Mouse (Mus musculus): ENCODE results near the gene Mfsd14b. TPM values are rescaled to one million over a fixed set of nuclear protein-coding genes. Genes with fewer than 3 reads are reported as not detected.

The Mfsd14b gene
- 7.3 TPM for polyA plus RNA-seq (2012; fragmentation: generic; extraction: Trizol)
- long read RNA-seq, experiment 1, transcript Mfsd14b-203 (12 exons, 3,832 nt): major isoform, 24 of 33 reads
- long read RNA-seq, experiment 1, partial matches to known transcripts: 2 of 33 reads
- long read RNA-seq, experiment 1, other reads (novel, unspliced or antisense): 7 of 33 reads
- long read RNA-seq, experiment 2, transcript Mfsd14b-203 (12 exons, 3,832 nt): major isoform, 415 of 450 reads
- long read RNA-seq, experiment 2, partial matches to known transcripts: 4 of 450 reads
- long read RNA-seq, experiment 2, other reads (novel, unspliced or antisense): 30 of 450 reads

DNA sequence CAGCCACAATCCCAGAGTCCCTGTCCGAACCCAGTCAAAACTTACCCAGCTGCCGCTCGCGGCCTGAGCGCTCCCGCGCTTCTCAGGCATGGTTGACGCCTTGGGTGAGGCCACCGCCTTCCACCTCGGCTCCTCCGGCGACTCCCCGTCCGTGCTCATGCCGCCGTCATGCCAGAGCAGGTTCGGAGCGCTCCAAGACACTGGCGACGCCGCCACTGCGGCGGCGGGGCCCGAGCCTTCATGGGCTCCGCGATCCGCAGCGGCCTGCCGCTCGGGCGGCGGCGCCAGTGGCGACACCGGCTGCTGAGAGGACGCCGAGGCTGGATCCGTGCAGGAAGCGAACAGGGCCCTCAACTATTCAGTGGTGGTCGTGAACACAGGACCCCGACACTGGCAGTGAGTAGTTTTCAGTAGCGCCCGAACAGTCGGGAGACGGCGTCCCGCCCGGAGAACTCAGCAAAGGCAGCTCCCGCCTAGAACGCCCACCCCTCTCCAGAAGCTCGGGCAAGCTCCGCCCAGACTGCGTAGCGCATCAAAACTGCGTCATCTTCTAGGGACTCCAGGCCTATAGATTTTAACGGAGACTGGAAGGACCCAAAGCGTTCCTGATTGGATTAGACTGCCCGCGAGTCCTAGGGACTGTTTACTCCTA, at the start of gene Mfsd14b:
TSS of gene Mfsd14b (minus strand) at position 517 of the 652 bp plus-strand sequence.
- TF ChIP-seq CEBPB (IDR thresholded peaks at IDR 0.05; ENCODE audit: low read depth) (no peak), FOSL1 (IDR thresholded peaks at IDR 0.05; ENCODE audit: insufficient read depth, low read length, poor library complexity, severe bottlenecking) (no peak), CTCF (IDR thresholded peaks at IDR 0.05; ENCODE audit: control insufficient read depth, insufficient read depth, insufficient read length) (no peak), MYOG (IDR thresholded peaks at IDR 0.05; ENCODE audit: control insufficient read depth, extremely low read depth, insufficient read length) (no peak), MAX (IDR thresholded peaks at IDR 0.05) (peak; percentile 27), USF1 (IDR thresholded peaks at IDR 0.05; ENCODE audit: low read depth) (no peak), MYOD1 (IDR thresholded peaks at IDR 0.05; ENCODE audit: control insufficient read depth, insufficient read length, low read depth) (no peak)
- Histone ChIP-seq H3K36me3 (ENCODE audit: control insufficient read depth, insufficient read depth) (no peaks in the 10 kb centered on the region), H3ac (ENCODE audit: control insufficient read depth, insufficient read length, low read depth) (peak within 1 kb of the TSS; percentile 86), H3K4me3 (ENCODE audit: insufficient read depth, poor library complexity, severe bottlenecking) (peak within 1 kb of the TSS; percentile 69), H3K79me2 (ENCODE audit: control insufficient read depth, insufficient read depth) (peaks cover 47% of the 10 kb centered on the region), H3K27me3 (ENCODE audit: control insufficient read depth, insufficient read depth, insufficient read length) (no peaks in the 10 kb centered on the region), H3K79me3 (ENCODE audit: low read depth) (peaks cover 40% of the 10 kb centered on the region)

DNA sequence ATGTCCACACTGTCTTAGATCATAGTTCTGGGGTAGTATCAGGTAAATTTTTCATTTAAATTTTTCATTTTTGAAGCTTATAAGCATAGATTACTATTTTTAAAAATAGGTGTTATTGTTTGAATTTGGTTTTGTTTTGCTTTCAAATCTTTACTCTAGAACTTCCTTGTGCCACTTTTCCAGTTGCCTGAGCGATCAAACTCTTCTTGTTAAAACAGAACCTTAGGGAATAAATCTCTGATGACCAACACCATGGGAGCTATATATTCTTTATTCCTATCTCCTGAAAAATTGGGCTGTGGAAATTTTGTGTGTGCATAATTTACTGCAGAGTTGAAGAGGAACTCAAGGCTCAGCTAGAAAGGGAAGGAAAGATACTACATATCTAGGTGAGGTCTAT, 37.2 kb upstream of the Mfsd14b start, which contains the start of gene Olfr466:
TSS of gene Olfr466 (plus strand) at position 301 of the 400 bp plus-strand sequence.
- Histone ChIP-seq H3K36me3 (ENCODE audit: control insufficient read depth, insufficient read depth) (no peaks in the 10 kb centered on the region), H3K79me3 (ENCODE audit: low read depth) (no peaks in the 10 kb centered on the region), H3K79me2 (ENCODE audit: control insufficient read depth, insufficient read depth) (no peaks in the 10 kb centered on the region), H3K27me3 (ENCODE audit: control insufficient read depth, insufficient read depth, insufficient read length) (no peaks in the 10 kb centered on the region), H3ac (ENCODE audit: control insufficient read depth, insufficient read length, low read depth) (no peak within 1 kb of the TSS), H3K4me3 (ENCODE audit: insufficient read depth, poor library complexity, severe bottlenecking) (no peak within 1 kb of the TSS)
- no peak for TF ChIP-seq MYOG (IDR thresholded peaks at IDR 0.05; ENCODE audit: control insufficient read depth, extremely low read depth, insufficient read length)
- TF ChIP-seq FOSL1 (IDR thresholded peaks at IDR 0.05; ENCODE audit: insufficient read depth, low read length, poor library complexity, severe bottlenecking): no peak
- no peak for TF ChIP-seq MAX (IDR thresholded peaks at IDR 0.05)
- TF ChIP-seq MYOD1 (IDR thresholded peaks at IDR 0.05; ENCODE audit: control insufficient read depth, insufficient read length, low read depth): no peak
- TF ChIP-seq USF1 (IDR thresholded peaks at IDR 0.05; ENCODE audit: low read depth): no peak
- TF ChIP-seq CTCF (IDR thresholded peaks at IDR 0.05; ENCODE audit: control insufficient read depth, insufficient read depth, insufficient read length): no peak

DNA sequence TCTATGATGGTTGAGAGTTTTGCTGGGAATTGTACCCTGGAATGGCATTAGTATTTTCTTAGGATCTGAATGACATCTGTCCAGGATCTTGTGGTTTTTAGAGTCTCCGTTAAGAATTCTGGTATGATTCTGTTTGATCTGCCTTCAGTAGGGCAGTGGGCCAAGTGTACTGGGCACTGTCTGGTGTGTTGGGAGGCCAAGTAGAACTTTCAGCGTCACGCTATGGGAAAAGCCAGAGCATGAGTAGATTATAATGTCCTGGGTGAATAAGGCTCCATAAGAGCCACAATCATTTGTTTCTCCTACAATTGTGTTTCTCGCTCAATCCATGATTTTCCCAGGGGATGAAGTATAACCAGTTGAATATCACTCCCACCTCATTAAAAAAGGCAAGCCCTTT, 25.0 kb upstream of the Mfsd14b start, which contains the start of gene Olfr465-ps1:
TSS of gene Olfr465-ps1 (plus strand) at position 301 of the 400 bp plus-strand sequence.
- H3K79me3 ChIP-seq (ENCODE audit: low read depth): no peaks in the 10 kb centered on the region
- no peak within 1 kb of the TSS for H3ac ChIP-seq (ENCODE audit: control insufficient read depth, insufficient read length, low read depth)
- TF ChIP-seq CTCF (IDR thresholded peaks at IDR 0.05; ENCODE audit: control insufficient read depth, insufficient read depth, insufficient read length) (no peak), MYOG (IDR thresholded peaks at IDR 0.05; ENCODE audit: control insufficient read depth, extremely low read depth, insufficient read length) (no peak), CEBPB (IDR thresholded peaks at IDR 0.05; ENCODE audit: low read depth) (no peak)
- H3K79me2 ChIP-seq (ENCODE audit: control insufficient read depth, insufficient read depth): no peaks in the 10 kb centered on the region
- H3K36me3 ChIP-seq (ENCODE audit: control insufficient read depth, insufficient read depth): no peaks in the 10 kb centered on the region
- no peaks in the 10 kb centered on the region for H3K27me3 ChIP-seq (ENCODE audit: control insufficient read depth, insufficient read depth, insufficient read length)
- no peak within 1 kb of the TSS for H3K4me3 ChIP-seq (ENCODE audit: insufficient read depth, poor library complexity, severe bottlenecking)

DNA sequence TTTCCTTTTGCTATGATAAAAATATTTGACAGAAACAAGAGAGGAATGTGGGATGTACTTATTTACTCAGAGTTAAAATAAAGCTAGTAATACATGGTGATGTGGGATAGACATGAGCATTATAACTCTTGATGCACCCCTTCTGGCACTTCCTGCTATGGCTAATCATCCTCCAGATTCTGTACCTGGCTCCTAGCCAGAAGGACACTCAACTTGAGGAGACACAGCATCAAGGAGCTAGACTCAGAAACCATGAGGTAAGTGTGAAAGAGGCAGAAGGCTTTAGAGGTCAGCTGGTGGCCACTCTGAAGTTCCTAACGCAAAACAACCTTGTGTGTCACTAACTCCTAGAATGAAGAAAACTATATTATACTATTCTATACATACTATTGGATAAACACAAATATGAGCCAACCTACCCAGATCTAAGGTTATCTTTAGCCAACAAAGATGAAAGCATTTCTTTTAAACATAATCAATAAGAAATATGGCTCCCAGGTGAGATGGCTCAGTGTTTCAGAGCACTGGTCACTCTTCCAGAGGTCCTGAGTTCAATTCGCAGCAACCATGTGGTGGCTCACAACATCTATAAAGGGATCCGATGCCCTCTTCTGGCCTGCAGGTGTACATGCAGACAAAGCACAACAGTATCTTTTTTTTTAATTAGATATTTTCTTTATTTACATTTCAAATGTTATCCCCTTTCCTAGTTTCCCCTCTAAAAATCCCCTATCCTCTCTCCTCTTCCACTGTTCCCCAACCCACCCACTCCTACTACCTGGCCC, 14.5 kb upstream of the Mfsd14b start:
- TF ChIP-seq MAX (IDR thresholded peaks at IDR 0.05): no peak
- TF ChIP-seq MYOG (IDR thresholded peaks at IDR 0.05; ENCODE audit: control insufficient read depth, extremely low read depth, insufficient read length): no peak
- no peak for TF ChIP-seq FOSL1 (IDR thresholded peaks at IDR 0.05; ENCODE audit: insufficient read depth, low read length, poor library complexity, severe bottlenecking)
- no peak for TF ChIP-seq CTCF (IDR thresholded peaks at IDR 0.05; ENCODE audit: control insufficient read depth, insufficient read depth, insufficient read length)
- TF ChIP-seq USF1 (IDR thresholded peaks at IDR 0.05; ENCODE audit: low read depth): no peak
- no peak for TF ChIP-seq CEBPB (IDR thresholded peaks at IDR 0.05; ENCODE audit: low read depth)
- no peak for TF ChIP-seq MYOD1 (IDR thresholded peaks at IDR 0.05; ENCODE audit: control insufficient read depth, insufficient read length, low read depth)
- no peaks in the 10 kb centered on the region for H3K36me3 ChIP-seq (ENCODE audit: control insufficient read depth, insufficient read depth)
- no peaks in the 10 kb centered on the region for H3K79me3 ChIP-seq (ENCODE audit: low read depth)
- H3K79me2 ChIP-seq (ENCODE audit: control insufficient read depth, insufficient read depth): no peaks in the 10 kb centered on the region
- H3K27me3 ChIP-seq (ENCODE audit: control insufficient read depth, insufficient read depth, insufficient read length): no peaks in the 10 kb centered on the region
- H3ac ChIP-seq (ENCODE audit: control insufficient read depth, insufficient read length, low read depth): no peak overlapping the region
- H3K4me3 ChIP-seq (ENCODE audit: insufficient read depth, poor library complexity, severe bottlenecking): no peak overlapping the region

DNA sequence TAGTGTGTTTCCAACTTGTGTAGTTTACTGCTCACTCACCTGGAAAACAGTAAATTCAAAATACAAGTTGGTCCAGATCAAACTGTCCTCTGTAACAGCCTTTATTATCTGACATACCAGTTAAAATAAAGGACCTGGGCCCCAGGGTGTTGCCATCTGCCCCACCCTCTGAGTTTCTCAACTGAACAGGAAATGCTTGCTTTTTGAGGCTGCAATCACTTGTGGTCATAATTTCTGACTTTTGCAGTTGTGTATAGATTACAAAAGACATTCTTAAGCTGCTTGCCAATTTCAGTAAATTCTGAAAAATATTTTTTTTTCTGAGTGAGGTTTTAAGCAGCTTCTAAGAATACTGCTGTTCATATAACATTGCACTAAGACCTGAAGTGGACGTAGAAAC, 9.3 kb upstream of the Mfsd14b start:
- TF ChIP-seq CEBPB (IDR thresholded peaks at IDR 0.05; ENCODE audit: low read depth): no peak
- no peak for TF ChIP-seq MYOG (IDR thresholded peaks at IDR 0.05; ENCODE audit: control insufficient read depth, extremely low read depth, insufficient read length)
- TF ChIP-seq USF1 (IDR thresholded peaks at IDR 0.05; ENCODE audit: low read depth): no peak
- TF ChIP-seq MAX (IDR thresholded peaks at IDR 0.05): no peak
- TF ChIP-seq FOSL1 (IDR thresholded peaks at IDR 0.05; ENCODE audit: insufficient read depth, low read length, poor library complexity, severe bottlenecking): no peak
- TF ChIP-seq MYOD1 (IDR thresholded peaks at IDR 0.05; ENCODE audit: control insufficient read depth, insufficient read length, low read depth): no peak
- no peak for TF ChIP-seq CTCF (IDR thresholded peaks at IDR 0.05; ENCODE audit: control insufficient read depth, insufficient read depth, insufficient read length)
- Histone ChIP-seq H3K79me2 (ENCODE audit: control insufficient read depth, insufficient read depth) (no peaks in the 10 kb centered on the region), H3K36me3 (ENCODE audit: control insufficient read depth, insufficient read depth) (no peaks in the 10 kb centered on the region), H3K27me3 (ENCODE audit: control insufficient read depth, insufficient read depth, insufficient read length) (no peaks in the 10 kb centered on the region), H3K79me3 (ENCODE audit: low read depth) (no peaks in the 10 kb centered on the region), H3K4me3 (ENCODE audit: insufficient read depth, poor library complexity, severe bottlenecking) (no peak overlapping the region), H3ac (ENCODE audit: control insufficient read depth, insufficient read length, low read depth) (no peak overlapping the region)
